Mouse (Mus musculus): ENCODE data around the gene Eml6.

DNA sequence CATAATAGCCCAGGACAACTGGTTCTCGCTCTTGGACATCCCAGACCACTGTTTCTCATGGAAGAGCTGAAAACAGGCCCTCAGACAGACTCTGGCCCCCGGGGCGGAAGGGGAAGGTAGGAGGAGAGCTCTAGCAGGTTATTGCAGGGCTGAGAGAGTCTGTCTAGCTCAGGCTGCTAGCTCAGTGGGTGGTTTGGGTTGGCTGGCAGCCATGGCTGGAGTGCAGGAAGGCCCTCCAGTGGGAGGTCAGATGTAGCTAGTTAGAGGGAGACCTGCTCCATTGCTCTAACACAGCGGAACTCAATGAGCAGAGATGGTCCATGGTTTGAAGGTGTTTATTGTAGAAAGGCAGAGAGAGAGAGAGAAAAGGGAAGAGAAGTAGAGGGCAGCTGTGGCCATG is 112.7 kb downstream of the Eml6 start:
- no peak for TF ChIP-seq CTCF (IDR thresholded peaks at IDR 0.05; ENCODE audit: low read depth)
- TF ChIP-seq EP300 (IDR thresholded peaks at IDR 0.05; ENCODE audit: low read depth) = no peak
